Mouse (Mus musculus) heart, postnatal 0 days (tissue): ENCODE measurements around the gene Adamtsl1. TPM values are rescaled to one million over a fixed set of nuclear protein-coding genes. Genes with fewer than 3 reads are reported as not detected.

Source experiments
- ATAC-seq: fragments of 200-750 bp; cut with Nextera tagmentation; 2 replicates; pipeline ENCODE4 v1.8.0; 2017; ENCODE audit warnings: low read depth, moderate number of reproducible peaks, moderate library complexity; ENCODE audit not compliant: insufficient read depth
- DNase-seq: peaks from one replicate; pipeline ENCODE4 v3.0.0-alpha.2; 2016; ENCODE audit warnings: low spot score
- H3K27ac ChIP-seq: fragments of 300-500 bp; sonication (generic); 2 replicates; pipeline ENCODE4 v1.5.1; 2014; ENCODE audit warnings: low read depth, mild to moderate bottlenecking
- H3K27me3 ChIP-seq: fragments of 300-500 bp; sonication (generic); 2 replicates; pipeline ENCODE4 v1.6.1; 2014; ENCODE audit warnings: low read length, mixed read lengths; ENCODE audit not compliant: control insufficient read depth, insufficient read depth
- H3K36me3 ChIP-seq: fragments of 300-500 bp; sonication (generic); replicated peaks from 2 replicates; pipeline ENCODE4 v1.6.1; 2014; ENCODE audit warnings: low read length, mixed read lengths; ENCODE audit not compliant: control insufficient read depth, insufficient read depth
- H3K4me1 ChIP-seq: fragments of 300-500 bp; sonication (generic); 2 replicates; pipeline ENCODE4 v1.6.1; 2014; ENCODE audit warnings: antibody characterized with exemption; ENCODE audit not compliant: control insufficient read depth, insufficient read depth
- H3K4me2 ChIP-seq: fragments of 300-500 bp; sonication (generic); 2 replicates; pipeline ENCODE4 v1.6.1; 2014; ENCODE audit warnings: low read depth, mild to moderate bottlenecking, low read length, moderate library complexity
- H3K4me3 ChIP-seq: fragments of 300-500 bp; sonication (generic); 2 replicates; pipeline ENCODE4 v1.5.1; 2014; ENCODE audit warnings: low read depth, low read length
- H3K9ac ChIP-seq: fragments of 300-500 bp; sonication (generic); replicated peaks from 2 replicates; pipeline ENCODE4 v1.6.1; 2014; ENCODE audit warnings: low read depth, low read length, mixed read lengths
- H3K9me3 ChIP-seq: fragments of 300-500 bp; sonication (generic); replicated peaks from 2 replicates; pipeline ENCODE4 v1.6.1; 2016; ENCODE audit warnings: low read length; ENCODE audit not compliant: control insufficient read depth
- CTCF ChIP-seq: IDR thresholded peaks from 2 replicates; pipeline ENCODE4 v1.5.1; 2016; ENCODE audit warnings: antibody characterized with exemption, control low read depth, low read depth
- EP300 ChIP-seq: IDR thresholded peaks from 2 replicates; pipeline ENCODE4 v1.6.1; 2016; ENCODE audit warnings: antibody characterized with exemption, low read depth
- WGBS: fragments of 180-500 bp; shearing (Covaris S2); extraction: QIAGEN DNeasy Blood & Tissue Kit; methylation state at CpG from one replicate; pipeline ENCODE4 v1.1.7; 2014; 5-methylcytosine and 5-hydroxymethylcytosine counted together
- polyA plus RNA-seq: library from polyadenylated mRNA; unstranded; fragments of >200 nt; fragmentation: Nextera tagmentation; extraction: Ambion mirVana; gene quantifications from 2 replicates; pipeline ENCODE4 v1.2.1, GENCODE M21; 2015
- total RNA-seq: library from RNA; depleted of rRNA; stranded (reverse); fragments of >200 nt; gene quantifications from 2 replicates; pipeline ENCODE4 v1.2.3, GENCODE M21; 2014; ENCODE audit warnings: low replicate concordance

The Adamtsl1 gene
- total and polyA plus RNA-seq, 2 experiments from 2014 or later = 3.9 to 6.0 TPM

DNA sequence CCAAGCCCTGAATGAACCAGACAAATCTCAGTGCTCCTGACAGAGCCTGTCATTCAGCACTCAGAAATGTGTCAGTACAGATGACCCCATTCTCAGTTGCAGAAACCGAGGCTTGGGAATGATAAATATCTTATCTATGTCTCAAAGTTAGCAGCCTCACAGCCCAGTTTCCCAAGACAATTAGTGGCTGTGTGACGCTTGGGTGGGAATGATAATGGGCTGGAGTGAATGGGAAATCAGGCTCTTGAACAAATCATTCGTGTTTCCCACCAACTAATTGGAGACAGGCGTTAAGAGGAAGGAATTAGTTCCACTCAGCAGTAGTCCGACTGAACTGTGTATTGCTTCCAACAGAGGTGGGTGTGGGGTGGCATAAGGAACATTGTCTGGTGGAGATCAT lies 268.5 kb downstream of the Adamtsl1 start:
- 23% methylated on average over 5 of the region's 5 CpGs for WGBS

GRCm38 (mm10) chr4:85783768-85784379 lies 269.9 kb downstream of the Adamtsl1 start:
- Histone ChIP-seq H3K4me3 (no peak overlapping the region), H3K9me3 (no peaks in the 10 kb centered on the region), H3K27me3 (no peaks in the 10 kb centered on the region), H3K4me2 (no peak overlapping the region), H3K27ac (no peak overlapping the region), H3K4me1 (no peaks in the 10 kb centered on the region), H3K9ac (no peak overlapping the region), H3K36me3 (no peaks in the 10 kb centered on the region)
- TF ChIP-seq EP300 = no peak
- ATAC-seq (no peak), DNase-seq (no peak)
- WGBS = 52% methylated on average over 6 of the region's 6 CpGs

More for the DNA sequence above, 268.5 kb downstream of the Adamtsl1 start:
- H3K36me3 ChIP-seq = no peaks in the 10 kb centered on the region
- DNase-seq = no peak
- no peak overlapping the region for H3K4me3 ChIP-seq
- H3K4me2 ChIP-seq = no peak overlapping the region
- H3K9me3 ChIP-seq = no peaks in the 10 kb centered on the region
- H3K27me3 ChIP-seq = no peaks in the 10 kb centered on the region
- no peaks in the 10 kb centered on the region for H3K4me1 ChIP-seq
- no peak for ATAC-seq
- no peak overlapping the region for H3K27ac ChIP-seq
- TF ChIP-seq EP300 (no peak), CTCF (no peak)
- no peak overlapping the region for H3K9ac ChIP-seq

- TF ChIP-seq CTCF = no peak
- TF ChIP-seq EP300 = no peak
- Histone ChIP-seq H3K9ac (no peak overlapping the region), H3K4me1 (no peaks in the 10 kb centered on the region), H3K4me2 (no peak overlapping the region), H3K4me3 (no peak overlapping the region), H3K27me3 (no peaks in the 10 kb centered on the region), H3K27ac (no peak overlapping the region), H3K9me3 (no peaks in the 10 kb centered on the region), H3K36me3 (no peaks in the 10 kb centered on the region)
- ATAC-seq (no peak), DNase-seq (no peak)
- 54% methylated on average over 4 of the region's 4 CpGs for WGBS
These were observed 270.5 kb downstream of the Adamtsl1 start for GRCm38 (mm10) chr4:85784428-85784827.

GRCm38 (mm10) chr4:85790226-85790625 lies 276.3 kb downstream of the Adamtsl1 start:
- Histone ChIP-seq H3K9ac (no peak overlapping the region), H3K36me3 (no peaks in the 10 kb centered on the region)
- TF ChIP-seq EP300 (no peak), CTCF (no peak)

GRCm38 (mm10) chr4:85801805-85802204 lies 287.8 kb downstream of the Adamtsl1 start:
- no peaks in the 10 kb centered on the region for H3K27me3 ChIP-seq
- no peak overlapping the region for H3K4me2 ChIP-seq
- TF ChIP-seq CTCF (peak; percentile 99), EP300 (no peak)
- H3K27ac ChIP-seq = no peak overlapping the region
- ATAC-seq (peak; percentile 44; the same call in 1 of the 2 replicates), DNase-seq (peak; percentile 59)
- 5% methylated on average over 8 of the region's 8 CpGs for WGBS
- no peak overlapping the region for H3K4me3 ChIP-seq
- H3K9me3 ChIP-seq = no peaks in the 10 kb centered on the region
- H3K9ac ChIP-seq = no peak overlapping the region
- no peaks in the 10 kb centered on the region for H3K36me3 ChIP-seq
- no peaks in the 10 kb centered on the region for H3K4me1 ChIP-seq

More at GRCm38 (mm10) chr4:85790226-85790625, 276.3 kb downstream of the Adamtsl1 start:
- no peak for ATAC-seq
- Histone ChIP-seq H3K4me2 (no peak overlapping the region), H3K4me3 (no peak overlapping the region), H3K27me3 (no peaks in the 10 kb centered on the region), H3K9me3 (no peaks in the 10 kb centered on the region), H3K4me1 (no peaks in the 10 kb centered on the region), H3K27ac (no peak overlapping the region)
- DNase-seq = no peak
- 35% methylated on average over 2 of the region's 2 CpGs for WGBS

- Histone ChIP-seq H3K4me1 (no peaks in the 10 kb centered on the region), H3K27me3 (no peaks in the 10 kb centered on the region), H3K4me3 (no peak overlapping the region), H3K9me3 (no peaks in the 10 kb centered on the region), H3K36me3 (no peaks in the 10 kb centered on the region), H3K27ac (no peak overlapping the region), H3K4me2 (no peak overlapping the region), H3K9ac (no peak overlapping the region)
- WGBS = 60% methylated on average over 3 of the region's 3 CpGs
- ATAC-seq (no peak), DNase-seq (no peak)
- TF ChIP-seq EP300 (no peak), CTCF (no peak)
These were observed 300.4 kb downstream of the Adamtsl1 start for GRCm38 (mm10) chr4:85814418-85814817.
